Mouse (Mus musculus): ENCODE data around the gene Pak2.
"Not testable (repeated sequence)": the region's sequence is repeated elsewhere in the genome, so short reads cannot be mapped to it uniquely, and the experiment has no call there.

Gene Pak2

GRCm38 (mm10) chr16:32097757-32098156 lies 18.6 kb upstream of the Pak2 start:
- in situ Hi-C loops (cut with MboI; ENCODE audit: low sequenced_read_pairs) = not testable (repeated sequence)

- in situ Hi-C loops (cut with MboI; ENCODE audit: low sequenced_read_pairs) = no loop called here
Measured at GRCm38 (mm10) chr16:32091466-32091865, 12.3 kb upstream of the Pak2 start.

- in situ Hi-C loops (cut with MboI; ENCODE audit: low sequenced_read_pairs) = no loop called here
Measured at GRCm38 (mm10) chr16:32087629-32088443, 8.7 kb upstream of the Pak2 start.

GRCm38 (mm10) chr16:32078408-32078990 lies 643 bp downstream of the Pak2 start:
- in situ Hi-C loops (cut with MboI; ENCODE audit: low sequenced_read_pairs) = no loop called here

GRCm38 (mm10) chr16:32077648-32078407 lies 1.3 kb downstream of the Pak2 start:
- in situ Hi-C loops (cut with MboI; ENCODE audit: low sequenced_read_pairs) = no loop called here

- in situ Hi-C loops (cut with MboI; ENCODE audit: low sequenced_read_pairs) = no loop called here
Measured at GRCm38 (mm10) chr16:32076406-32076805, 2.7 kb downstream of the Pak2 start.

- in situ Hi-C loops (cut with MboI; ENCODE audit: low sequenced_read_pairs) = no loop called here
Measured at GRCm38 (mm10) chr16:32075762-32076161, 3.4 kb downstream of the Pak2 start.

- in situ Hi-C loops (cut with MboI; ENCODE audit: low sequenced_read_pairs) = not testable (repeated sequence)
Measured at GRCm38 (mm10) chr16:32070070-32070469, 9.1 kb downstream of the Pak2 start.

- in situ Hi-C loops (cut with MboI; ENCODE audit: low sequenced_read_pairs) = no loop called here
Measured at GRCm38 (mm10) chr16:32068389-32069300, 10.5 kb downstream of the Pak2 start.

- in situ Hi-C loops (cut with MboI; ENCODE audit: low sequenced_read_pairs) = no loop called here
Measured at GRCm38 (mm10) chr16:32066899-32067298, 12.2 kb downstream of the Pak2 start.

GRCm38 (mm10) chr16:32063900-32064299 lies 15.2 kb downstream of the Pak2 start:
- in situ Hi-C loops (cut with MboI; ENCODE audit: low sequenced_read_pairs) = no loop called here

GRCm38 (mm10) chr16:32062226-32062625 lies 16.9 kb downstream of the Pak2 start:
- in situ Hi-C loops (cut with MboI; ENCODE audit: low sequenced_read_pairs) = no loop called here

- in situ Hi-C loops (cut with MboI; ENCODE audit: low sequenced_read_pairs) = no loop called here
Measured at GRCm38 (mm10) chr16:32059840-32060523, 19.2 kb downstream of the Pak2 start.

- in situ Hi-C loops (cut with MboI; ENCODE audit: low sequenced_read_pairs) = no loop called here
Measured at GRCm38 (mm10) chr16:32058817-32059216, 20.3 kb downstream of the Pak2 start.

- in situ Hi-C loops (cut with MboI; ENCODE audit: low sequenced_read_pairs) = no loop called here
Measured at GRCm38 (mm10) chr16:32042367-32042766, 36.8 kb downstream of the Pak2 start.

- in situ Hi-C loops (cut with MboI; ENCODE audit: low sequenced_read_pairs) = no loop called here
Measured at GRCm38 (mm10) chr16:32019678-32020077, 59.5 kb downstream of the Pak2 start.

- in situ Hi-C loops (cut with MboI; ENCODE audit: low sequenced_read_pairs) = no loop called here
Measured at GRCm38 (mm10) chr16:32010330-32010729, 68.8 kb downstream of the Pak2 start.

- in situ Hi-C loops (cut with MboI; ENCODE audit: low sequenced_read_pairs) = no loop called here
Measured at GRCm38 (mm10) chr16:32009913-32010312, 69.2 kb downstream of the Pak2 start.

GRCm38 (mm10) chr16:32008529-32009293 lies 70.4 kb downstream of the Pak2 start:
- in situ Hi-C loops (cut with MboI; ENCODE audit: low sequenced_read_pairs) = no loop called here

Data from CH12F3 (cell line).